Mouse (Mus musculus) hindbrain, postnatal 0 days (tissue): ENCODE results near the gene Phf19. TPM values are rescaled to one million over a fixed set of nuclear protein-coding genes. Genes with fewer than 3 reads are reported as not detected.
A peak's percentile ranks its signal among the peaks of the same experiment; 100 is the strongest.

ENCODE experiments used
- ATAC-seq: fragments of 200-750 bp; cut with Nextera tagmentation; 2 replicates; pipeline ENCODE4 v1.8.0; 2017; ENCODE audit warnings: mild to moderate bottlenecking, moderate TSS enrichment, moderate library complexity
- DNase-seq: peaks from one replicate; pipeline ENCODE4 v3.0.0-alpha.2; 2015; ENCODE audit warnings: low spot score
- H3K27ac ChIP-seq: fragments of 300-500 bp; sonication (generic); 2 replicates; pipeline ENCODE4 v1.5.1; 2014; ENCODE audit warnings: mild to moderate bottlenecking
- H3K27me3 ChIP-seq: fragments of 300-500 bp; sonication (generic); 2 replicates; pipeline ENCODE4 v1.6.1; 2014; ENCODE audit warnings: low read length, mixed read lengths; ENCODE audit not compliant: insufficient read depth
- H3K36me3 ChIP-seq: fragments of 300-500 bp; sonication (generic); 2 replicates; pipeline ENCODE4 v1.6.1; 2014; ENCODE audit warnings: low read length, mixed read lengths; ENCODE audit not compliant: insufficient read depth
- H3K4me1 ChIP-seq: fragments of 300-500 bp; sonication (generic); 2 replicates; pipeline ENCODE4 v1.6.1; 2014; ENCODE audit warnings: antibody characterized with exemption, low read length, mixed read lengths; ENCODE audit not compliant: insufficient read depth
- H3K4me2 ChIP-seq: fragments of 300-500 bp; sonication (generic); 2 replicates; pipeline ENCODE4 v1.6.1; 2014; ENCODE audit warnings: low read depth, mild to moderate bottlenecking, low read length, moderate library complexity, mixed read lengths
- H3K4me3 ChIP-seq: fragments of 300-500 bp; sonication (generic); 2 replicates; pipeline ENCODE4 v1.5.1; 2014; ENCODE audit warnings: low read length
- H3K9ac ChIP-seq: fragments of 300-500 bp; sonication (generic); replicated peaks from 2 replicates; pipeline ENCODE4 v1.6.1; 2014; ENCODE audit warnings: mild to moderate bottlenecking, low read length, moderate library complexity, mixed read lengths
- H3K9me3 ChIP-seq: fragments of 300-500 bp; sonication (generic); 2 replicates; pipeline ENCODE4 v1.6.1; 2016; ENCODE audit warnings: low read length, mixed read lengths
- CTCF ChIP-seq: IDR thresholded peaks from 2 replicates; pipeline ENCODE4 v1.5.1; 2016; ENCODE audit warnings: antibody characterized with exemption, control low read depth, low read depth
- WGBS: fragments of 180-500 bp; shearing (Covaris S2); extraction: QIAGEN DNeasy Blood & Tissue Kit; methylation state at CpG from one replicate; pipeline ENCODE4 v1.1.7; 2014; 5-methylcytosine and 5-hydroxymethylcytosine counted together
- polyA plus RNA-seq: library from polyadenylated mRNA; unstranded; fragments of >200 nt; fragmentation: Nextera tagmentation; extraction: Ambion mirVana; gene quantifications from 2 replicates; pipeline ENCODE4 v1.2.1, GENCODE M21; 2015
- total RNA-seq: library from RNA; depleted of rRNA; stranded (reverse); fragments of >200 nt; gene quantifications from 2 replicates; pipeline ENCODE4 v1.2.3, GENCODE M21; 2014

Gene Phf19
- total and polyA plus RNA-seq, 2 experiments from 2014 or later = 1.3 to 2.5 TPM

DNA sequence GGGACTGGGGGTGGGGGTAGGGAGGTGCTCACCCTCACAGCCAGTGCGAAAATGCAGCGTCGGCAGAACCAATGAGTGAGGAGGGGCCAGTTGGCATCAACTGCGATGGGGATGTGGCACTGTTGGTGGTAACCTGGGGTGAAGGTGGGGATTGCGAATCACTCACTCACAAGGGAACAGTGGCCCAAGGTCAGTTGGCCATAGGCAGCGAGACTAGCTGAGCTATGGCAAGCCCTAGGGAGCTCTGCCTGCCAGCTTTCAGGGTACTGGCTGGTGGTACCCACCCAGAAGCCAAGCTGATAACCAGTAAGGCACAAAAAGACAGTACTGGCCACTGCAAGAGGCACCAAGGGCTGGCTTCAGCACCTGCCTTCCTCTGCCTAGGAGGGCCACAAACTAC lies 7.4 kb downstream of the Phf19 start:
- no peak for ATAC-seq
- WGBS = 71% methylated on average over 6 of the region's 6 CpGs

GRCm38 (mm10) chr2:34904849-34905542 lies 8.8 kb downstream of the Phf19 start:
- Histone ChIP-seq H3K4me1 (peaks cover 7% of the 10 kb centered on the region; the same call in 1 of the 2 replicates), H3K4me2 (peak overlapping the region; percentile 62), H3K27ac (peak overlapping the region; percentile 82), H3K9me3 (no peaks in the 10 kb centered on the region), H3K9ac (peak overlapping the region; percentile 22), H3K4me3 (peak overlapping the region; percentile 28), H3K36me3 (no peaks in the 10 kb centered on the region), H3K27me3 (no peaks in the 10 kb centered on the region)
- WGBS = under 1% methylated on average over 34 of the region's 34 CpGs
- 0 out of 2 replicates have a peak, but pooled peaks have one; percentile 1 for TF ChIP-seq CTCF
- peak; percentile 98 for ATAC-seq
- DNase-seq = peak; percentile 99

More for the DNA sequence above, 7.4 kb downstream of the Phf19 start:
- H3K9me3 ChIP-seq = no peaks in the 10 kb centered on the region
- H3K4me2 ChIP-seq = no peak overlapping the region
- no peaks in the 10 kb centered on the region for H3K36me3 ChIP-seq
- no peak for DNase-seq
- no peak for TF ChIP-seq CTCF
- no peak overlapping the region for H3K27ac ChIP-seq
- peaks cover 7% of the 10 kb centered on the region; the same call in 1 of the 2 replicates for H3K4me1 ChIP-seq
- H3K9ac ChIP-seq = no peak overlapping the region
- no peak overlapping the region for H3K4me3 ChIP-seq
- no peaks in the 10 kb centered on the region for H3K27me3 ChIP-seq

GRCm38 (mm10) chr2:34903652-34904405 lies 10.0 kb downstream of the Phf19 start:
- Histone ChIP-seq H3K4me3 (no peak overlapping the region), H3K9me3 (no peaks in the 10 kb centered on the region), H3K27me3 (no peaks in the 10 kb centered on the region), H3K4me1 (peaks cover 7% of the 10 kb centered on the region; the same call in 1 of the 2 replicates), H3K4me2 (peak overlapping the region; percentile 62), H3K27ac (peak overlapping the region; percentile 61), H3K36me3 (no peaks in the 10 kb centered on the region), H3K9ac (no peak overlapping the region)
- WGBS = 76% methylated on average over 4 of the region's 4 CpGs
- no peak for DNase-seq
- no peak for TF ChIP-seq CTCF
- ATAC-seq = no peak

DNA sequence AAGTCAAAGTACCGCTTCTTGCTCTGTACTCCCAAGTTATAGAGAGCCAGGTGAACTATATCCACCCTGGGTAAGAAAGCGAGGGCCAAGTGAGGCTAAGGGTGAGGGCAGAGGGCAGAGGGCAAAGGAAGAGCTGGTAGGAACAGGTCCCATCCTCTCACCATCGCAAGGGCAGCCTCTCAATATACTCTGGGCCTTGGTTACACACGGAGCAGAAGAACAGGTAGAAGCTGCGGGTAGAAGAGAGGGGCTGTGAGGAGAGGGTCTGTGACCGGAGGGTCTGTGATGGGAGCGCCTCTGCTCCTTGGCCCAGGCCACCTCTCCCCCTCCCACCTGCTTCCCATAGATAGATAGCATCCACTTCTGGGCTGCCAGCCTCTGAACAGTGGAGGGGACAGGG lies 10.6 kb downstream of the Phf19 start:
- no peaks in the 10 kb centered on the region for H3K36me3 ChIP-seq
- H3K4me3 ChIP-seq = no peak overlapping the region
- no peak overlapping the region for H3K9ac ChIP-seq
- WGBS = 90% methylated on average over 7 of the region's 7 CpGs
- DNase-seq = no peak
- no peak for TF ChIP-seq CTCF
- no peaks in the 10 kb centered on the region for H3K27me3 ChIP-seq
- H3K4me1 ChIP-seq = peaks cover 7% of the 10 kb centered on the region; the same call in 1 of the 2 replicates
- no peaks in the 10 kb centered on the region for H3K9me3 ChIP-seq
- H3K4me2 ChIP-seq = no peak overlapping the region
- no peak overlapping the region for H3K27ac ChIP-seq
- no peak for ATAC-seq

DNA sequence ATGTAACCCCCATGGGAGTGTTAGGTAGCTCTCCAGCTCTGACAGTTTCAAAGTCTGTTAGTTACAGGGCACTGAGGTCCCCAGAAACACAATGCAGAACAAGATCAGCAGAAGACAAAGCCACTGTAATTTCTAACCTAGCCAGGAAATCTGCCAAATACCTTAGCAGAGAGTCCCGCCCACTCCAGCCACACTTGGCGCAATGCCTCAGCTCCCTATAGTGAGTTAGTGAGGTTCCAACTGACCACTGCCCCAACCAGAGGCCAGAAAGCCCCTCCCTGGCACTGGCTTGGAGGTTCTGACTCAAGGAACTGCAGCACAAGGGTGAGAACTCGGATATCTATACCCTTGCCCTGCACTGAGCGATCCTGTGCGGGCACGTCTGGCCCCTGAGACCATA lies 11.1 kb downstream of the Phf19 start:
- no peak for DNase-seq

GRCm38 (mm10) chr2:34901726-34902125 lies 12.1 kb downstream of the Phf19 start:
- H3K4me3 ChIP-seq = no peak overlapping the region
- H3K9me3 ChIP-seq = no peaks in the 10 kb centered on the region
- no peak for DNase-seq
- no peak for TF ChIP-seq CTCF
- H3K4me2 ChIP-seq = no peak overlapping the region
- H3K9ac ChIP-seq = no peak overlapping the region
- no peak for ATAC-seq
- H3K4me1 ChIP-seq = peaks cover 7% of the 10 kb centered on the region; the same call in 1 of the 2 replicates
- no peak overlapping the region for H3K27ac ChIP-seq
- whole genome bisulfite sequencing = 77% methylated on average over 4 of the region's 4 CpGs
- no peaks in the 10 kb centered on the region for H3K36me3 ChIP-seq
- H3K27me3 ChIP-seq = no peaks in the 10 kb centered on the region

More for the DNA sequence above, 11.1 kb downstream of the Phf19 start:
- no peak for ATAC-seq
- Histone ChIP-seq H3K36me3 (no peaks in the 10 kb centered on the region), H3K4me2 (no peak overlapping the region), H3K27me3 (no peaks in the 10 kb centered on the region), H3K4me1 (peaks cover 7% of the 10 kb centered on the region; the same call in 1 of the 2 replicates), H3K9me3 (no peaks in the 10 kb centered on the region), H3K4me3 (no peak overlapping the region), H3K27ac (no peak overlapping the region), H3K9ac (no peak overlapping the region)
- TF ChIP-seq CTCF = no peak
- 87% methylated on average over 6 of the region's 6 CpGs for WGBS
